Mouse (Mus musculus): ENCODE measurements at regions not wholly inside any gene's neighbourhood (a gene's known extent, or its start where the extent isn't known, plus 50 kb on each side); places are given as distances from the start of the nearest gene placed in this dataset.

- no peak for DNase-seq (ENCODE audit: low spot score in 2 of 2)
Observed at GRCm38 (mm10) chr19:23044510-23045464, 96.2 kb upstream of the Klf9 start.

- no peak for DNase-seq (ENCODE audit: low spot score in 2 of 2)
Observed at GRCm38 (mm10) chr19:23051456-23051855, 89.6 kb upstream of the Klf9 start.

GRCm38 (mm10) chr19:23054440-23054839 lies 86.6 kb upstream of the Klf9 start:
- no peak for DNase-seq (ENCODE audit: low spot score in 2 of 2)

GRCm38 (mm10) chr19:23055916-23056805 lies 84.9 kb upstream of the Klf9 start:
- no peak for DNase-seq (ENCODE audit: low spot score in 2 of 2)

- peak; percentile 13 to 39 for DNase-seq (ENCODE audit: low spot score in 2 of 2)
Observed at GRCm38 (mm10) chr19:23056851-23057707, 83.9 kb upstream of the Klf9 start.

GRCm38 (mm10) chr19:23057739-23058501 lies 83.1 kb upstream of the Klf9 start:
- no peak for DNase-seq (ENCODE audit: low spot score in 2 of 2)

- no peak for DNase-seq (ENCODE audit: low spot score in 2 of 2)
Observed at GRCm38 (mm10) chr19:23058502-23058900, 82.5 kb upstream of the Klf9 start.

- DNase-seq (ENCODE audit: low spot score in 2 of 2), result no peak
Observed at GRCm38 (mm10) chr19:23061081-23061640, 79.9 kb upstream of the Klf9 start.

- no peak for DNase-seq (ENCODE audit: low spot score in 2 of 2)
Observed at GRCm38 (mm10) chr19:23061906-23062305, 79.1 kb upstream of the Klf9 start.

GRCm38 (mm10) chr19:23062851-23063250 lies 78.2 kb upstream of the Klf9 start:
- no peak for DNase-seq (ENCODE audit: low spot score in 2 of 2)

- no peak for DNase-seq (ENCODE audit: low spot score in 2 of 2)
Observed at GRCm38 (mm10) chr19:23065548-23065947, 75.5 kb upstream of the Klf9 start.

GRCm38 (mm10) chr19:23066726-23067125 lies 74.3 kb upstream of the Klf9 start:
- DNase-seq (ENCODE audit: low spot score in 2 of 2), result no peak

GRCm38 (mm10) chr19:23068600-23068999 lies 72.4 kb upstream of the Klf9 start:
- DNase-seq (ENCODE audit: low spot score in 2 of 2), result no peak

- DNase-seq (ENCODE audit: low spot score in 2 of 2), result no peak
Observed at GRCm38 (mm10) chr19:23069656-23070055, 71.4 kb upstream of the Klf9 start.

GRCm38 (mm10) chr19:23071000-23071399 lies 70.0 kb upstream of the Klf9 start:
- no peak for DNase-seq (ENCODE audit: low spot score in 2 of 2)

GRCm38 (mm10) chr19:23074602-23075570 lies 66.1 kb upstream of the Klf9 start:
- no peak for DNase-seq (ENCODE audit: low spot score in 2 of 2)

GRCm38 (mm10) chr19:23075790-23076189 lies 65.2 kb upstream of the Klf9 start:
- no peak for DNase-seq (ENCODE audit: low spot score in 2 of 2)

GRCm38 (mm10) chr19:23085173-23085660 lies 55.8 kb upstream of the Klf9 start:
- no peak for DNase-seq (ENCODE audit: low spot score in 2 of 2)

- no peak for DNase-seq (ENCODE audit: low spot score in 2 of 2)
Observed at GRCm38 (mm10) chr19:23087575-23087974, 53.5 kb upstream of the Klf9 start.
